Mouse (Mus musculus) small intestine, adult 2 months (tissue): ENCODE data around the gene Cdc42ep3. TPM values are rescaled to one million over a fixed set of nuclear protein-coding genes. Genes with fewer than 3 reads are reported as not detected.
A peak's percentile ranks its signal among the peaks of the same experiment; 100 is the strongest.

Experiments
- H3K27ac ChIP-seq: fragments of 200-500 bp; 2 replicates; pipeline ENCODE4 v1.5.1; 2012; ENCODE audit warnings: low read depth, low read length, control low read depth, inconsistent platforms; ENCODE audit not compliant: insufficient read depth
- H3K27me3 ChIP-seq: fragments of 200-500 bp; 2 replicates; pipeline ENCODE4 v1.6.1; 2012; ENCODE audit warnings: mild to moderate bottlenecking, moderate library complexity, low read length, inconsistent platforms; ENCODE audit not compliant: control insufficient read depth, insufficient read depth
- H3K36me3 ChIP-seq: fragments of 200-500 bp; 2 replicates; pipeline ENCODE4 v1.6.1; 2012; ENCODE audit warnings: mild to moderate bottlenecking, low read length, control low read depth, inconsistent platforms; ENCODE audit not compliant: control insufficient read depth, insufficient read depth
- H3K4me1 ChIP-seq: fragments of 200-500 bp; 2 replicates; pipeline ENCODE4 v1.6.1; 2012; ENCODE audit warnings: low read length, inconsistent platforms, mixed read lengths; ENCODE audit not compliant: control insufficient read depth, insufficient read depth, insufficient read length
- H3K4me3 ChIP-seq: fragments of 200-500 bp; 2 replicates; pipeline ENCODE4 v1.5.1; 2012; ENCODE audit warnings: low read depth, mild to moderate bottlenecking, control low read depth, inconsistent platforms, low read length, moderate library complexity
- CTCF ChIP-seq: fragments of 200-500 bp; IDR thresholded peaks from 2 replicates; pipeline ENCODE4 v1.5.1; 2012; ENCODE audit warnings: low read depth, mild to moderate bottlenecking, control low read depth, inconsistent platforms, low read length, moderate library complexity, mixed read lengths; ENCODE audit not compliant: insufficient replicate concordance, insufficient read length; ENCODE audit errors: extremely low read depth
- POLR2A ChIP-seq: fragments of 200-500 bp; IDR thresholded peaks from 2 replicates; pipeline ENCODE4 v1.6.1; 2012; ENCODE audit warnings: low read depth, mild to moderate bottlenecking, control low read depth, inconsistent platforms, low read length, moderate library complexity
- WGBS: fragments of 180-500 bp; shearing (Covaris S2); methylation state at CpG from one replicate; pipeline ENCODE4 v1.1.7; 2018; 5-methylcytosine and 5-hydroxymethylcytosine counted together
- polyA plus RNA-seq: library from polyadenylated mRNA; depleted of rRNA; stranded (reverse); fragments of >200 nt; gene quantifications from 2 replicates; pipeline ENCODE4 v1.2.3, GENCODE M21; 2012

Gene Cdc42ep3
- polyA plus RNA-seq, 1 experiment = 4.4 TPM

- H3K27ac ChIP-seq = no peak overlapping the region
- H3K4me1 ChIP-seq = no peaks in the 10 kb centered on the region
- WGBS = 67% methylated on average over 5 of the region's 5 CpGs
- no peaks in the 10 kb centered on the region for H3K36me3 ChIP-seq
- H3K4me3 ChIP-seq = no peak overlapping the region
- TF ChIP-seq POLR2A (no peak), CTCF (no peak)
- no peaks in the 10 kb centered on the region for H3K27me3 ChIP-seq
These were observed 63.2 kb downstream of the Cdc42ep3 start for GRCm38 (mm10) chr17:79291672-79292071.

DNA sequence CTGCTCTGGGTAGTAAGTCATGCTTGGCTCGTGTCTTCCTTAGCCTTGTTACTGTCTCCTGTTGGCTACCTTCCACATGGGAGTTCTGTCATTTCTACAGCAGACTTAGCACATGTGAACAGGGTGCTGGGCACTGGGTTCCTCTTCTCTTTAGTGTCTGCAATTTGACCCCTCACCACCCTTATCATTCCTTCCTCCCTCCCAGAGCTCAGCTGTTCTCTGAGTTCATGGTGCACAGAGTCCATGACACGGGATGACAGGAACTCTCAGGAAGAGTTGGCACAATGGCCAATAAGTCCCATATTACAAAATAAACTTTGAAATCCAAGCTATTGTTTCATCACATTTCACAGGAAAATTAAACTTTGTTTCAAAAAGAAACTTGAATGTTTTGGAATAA is 64.2 kb downstream of the Cdc42ep3 start:
- no peak overlapping the region for H3K4me3 ChIP-seq
- H3K36me3 ChIP-seq = no peaks in the 10 kb centered on the region
- no peak overlapping the region for H3K27ac ChIP-seq
- H3K4me1 ChIP-seq = no peaks in the 10 kb centered on the region
- 65% methylated on average over 2 of the region's 2 CpGs for WGBS
- H3K27me3 ChIP-seq = no peaks in the 10 kb centered on the region
- TF ChIP-seq POLR2A (no peak), CTCF (no peak)

- WGBS = 32% methylated on average over 13 of the region's 13 CpGs
- H3K4me1 ChIP-seq = no peaks in the 10 kb centered on the region
- H3K4me3 ChIP-seq = no peak overlapping the region
- no peaks in the 10 kb centered on the region for H3K36me3 ChIP-seq
- H3K27ac ChIP-seq = 0 out of 2 replicates have a peak overlapping the region, but pooled peaks have one; percentile 41
- H3K27me3 ChIP-seq = no peaks in the 10 kb centered on the region
- no peak for TF ChIP-seq POLR2A
- TF ChIP-seq CTCF = no peak
These were observed 67.6 kb downstream of the Cdc42ep3 start for GRCm38 (mm10) chr17:79287302-79287701.

- no peaks in the 10 kb centered on the region for H3K36me3 ChIP-seq
- no peak for TF ChIP-seq CTCF
- no peak for TF ChIP-seq POLR2A
- no peak overlapping the region for H3K4me3 ChIP-seq
- no peaks in the 10 kb centered on the region for H3K27me3 ChIP-seq
- H3K27ac ChIP-seq = no peak overlapping the region
- no peaks in the 10 kb centered on the region for H3K4me1 ChIP-seq
- WGBS = 71% methylated on average over 6 of the region's 6 CpGs
These were observed 69.8 kb downstream of the Cdc42ep3 start for GRCm38 (mm10) chr17:79285030-79285601.
